Mouse (Mus musculus): ENCODE measurements around the gene Fkbp2.

DNA sequence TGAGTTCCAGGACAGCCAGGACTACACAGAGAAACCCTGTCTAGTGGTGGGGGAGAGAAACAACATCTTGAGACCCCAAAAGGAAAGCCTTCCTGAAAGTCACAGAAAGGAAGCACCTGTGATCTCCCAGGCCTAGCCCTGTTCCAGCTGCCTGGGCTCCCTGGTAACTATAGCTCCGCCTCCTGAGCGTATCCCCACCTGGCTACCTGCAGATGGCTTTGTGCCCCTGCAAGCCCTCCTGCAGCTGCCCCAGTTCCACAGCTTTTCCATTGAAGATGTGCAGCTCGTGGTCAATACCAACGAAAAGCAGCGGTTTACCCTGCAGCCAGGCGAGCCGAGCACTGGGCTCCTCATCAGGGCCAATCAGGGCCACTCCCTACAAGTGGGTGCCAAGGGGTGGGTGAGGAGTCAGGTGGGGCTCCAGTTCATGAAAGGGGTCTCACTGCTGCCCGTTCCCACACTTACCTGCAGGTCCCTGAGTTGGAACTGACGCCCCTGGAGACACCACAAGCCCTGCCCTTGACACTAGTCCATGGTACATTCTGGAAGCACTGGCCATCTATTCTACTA, 17.5 kb upstream of the Fkbp2 start:
- TF ChIP-seq CTCF (conservative IDR thresholded peaks at IDR 0.05 in 1 of 2, IDR thresholded peaks at IDR 0.05 in 1 of 2; ENCODE audit: low read depth in 2 of 2, low read length in 2 of 2): no peak
- TF ChIP-seq MAFK (IDR thresholded peaks at IDR 0.05; ENCODE audit: insufficient replicate concordance, low read length): no peak

Data from CH12.LX (cell line).